Comparison of ENCODE assay signal across 9 mouse cellular contexts in genomic region chr11:104399459-104400216, GRCm38 (mm10).
DNase-seq lines count a peak whose midpoint lies in the region; ATAC-seq and TF ChIP-seq lines count a peak whose summit lies in the region.
"Had no signal": no experiment of that assay in that cellular context is flagged by ENCODE, and none has a peak within 500 bp of the region (broad histone marks: within the 10 kb centered on the region; RNA-seq: fewer than 3 reads in every experiment).

No protein-coding gene starts in this region.

- H3K27ac ChIP-seq in kidney, adult 2 months (ENCODE audit: insufficient read depth, low read depth, low read length) = peak overlapping the region; percentile 50
- H3K27ac ChIP-seq in kidney, embryonic 14.5 days (ENCODE audit: low read depth, low read length) = no peak overlapping the region
- H3K27ac ChIP-seq in brown adipose tissue, adult 24 weeks (replicated peaks; ENCODE audit: low read depth, low read length) = peak overlapping the region; percentile 42
- no peak overlapping the region for H3K27ac ChIP-seq in stomach, postnatal 0 days (replicated peaks)
- H3K27ac ChIP-seq: lung, embryonic 15.5 days had no signal

- DNase-seq in adrenal gland, adult (ENCODE audit: inconsistent age in 2 of 2, low spot score in 1 of 2) = peak; percentile 51 to 90
- DNase-seq in adrenal gland, postnatal 4 days (ENCODE audit: low spot score in 2 of 2) = no peak
- DNase-seq in kidney, adult 2 months = peak; percentile 54
- peak; percentile 48 for DNase-seq in 3T3-L1 (ENCODE audit: low read depth, low spot score)
- DNase-seq in spleen, postnatal 4 days (ENCODE audit: low spot score in 2 of 2) = no peak
- DNase-seq in stomach, postnatal 0 days (ENCODE audit: low spot score) = no peak

- peaks cover 3% of the 10 kb centered on the region; the same call in 1 of the 2 replicates for H3K36me3 ChIP-seq in kidney, adult 2 months (ENCODE audit: control insufficient read depth, insufficient read depth, low read length)
- peaks cover 10% of the 10 kb centered on the region; the same call in 1 of the 2 replicates for H3K36me3 ChIP-seq in kidney, embryonic 14.5 days (ENCODE audit: control insufficient read depth, insufficient read depth, low read length)
- no peaks in the 10 kb centered on the region for H3K36me3 ChIP-seq in stomach, postnatal 0 days (ENCODE audit: control insufficient read depth, insufficient read depth, low read length)

- H3K4me3 ChIP-seq in kidney, adult 2 months (ENCODE audit: insufficient read depth, low read depth, low read length) = no peak overlapping the region
- H3K4me3 ChIP-seq in kidney, embryonic 14.5 days (ENCODE audit: low read length) = no peak overlapping the region
- H3K4me3 ChIP-seq in brown adipose tissue, adult 24 weeks (ENCODE audit: insufficient read depth, low read depth, low read length) = no peak overlapping the region
- no peak overlapping the region for H3K4me3 ChIP-seq in stomach, postnatal 0 days (ENCODE audit: low read depth, low read length)
- H3K4me3 ChIP-seq: lung, embryonic 15.5 days had no signal

- TF ChIP-seq POLR2A in kidney, adult 2 months (IDR thresholded peaks at IDR 0.05; ENCODE audit: low read depth, low read length) = no peak

- WGBS in kidney, adult 2 months = 36% methylated on average over 4 of the region's 4 CpGs
- WGBS in kidney, embryonic 14.5 days = 82% methylated on average over 4 of the region's 4 CpGs
- WGBS in stomach, postnatal 0 days = 62% methylated on average over 4 of the region's 4 CpGs

- TF ChIP-seq EP300 in stomach, postnatal 0 days (optimal IDR thresholded peaks at IDR 0.05) = no peak

- ATAC-seq in kidney, embryonic 14.5 days (ENCODE audit: low FRiP score, low TSS enrichment) = no peak
- no peak for ATAC-seq in stomach, postnatal 0 days (ENCODE audit: low FRiP score, low TSS enrichment)

- peaks cover 13% of the 10 kb centered on the region; the same call in 1 of the 2 replicates for H3K4me1 ChIP-seq in kidney, adult 2 months (ENCODE audit: control insufficient read depth, insufficient read depth, low read length)
- H3K4me1 ChIP-seq in kidney, embryonic 14.5 days (ENCODE audit: control insufficient read depth, insufficient read depth, low read length) = no peaks in the 10 kb centered on the region
- peaks cover 7% of the 10 kb centered on the region for H3K4me1 ChIP-seq in brown adipose tissue, adult 24 weeks (ENCODE audit: control insufficient read depth, insufficient read depth, insufficient read length, low read length)
- H3K4me1 ChIP-seq in stomach, postnatal 0 days (replicated peaks; ENCODE audit: control insufficient read depth, insufficient read depth) = no peaks in the 10 kb centered on the region

- H3K4me2 ChIP-seq in kidney, embryonic 14.5 days (replicated peaks; ENCODE audit: low read depth, low read length) = no peak overlapping the region
- H3K4me2 ChIP-seq in stomach, postnatal 0 days (replicated peaks; ENCODE audit: low read depth) = no peak overlapping the region
- H3K4me2 ChIP-seq: lung, embryonic 15.5 days had no signal

- no peaks in the 10 kb centered on the region for H3K27me3 ChIP-seq in kidney, adult 2 months (replicated peaks; ENCODE audit: control insufficient read depth, insufficient read depth, low read length)
- no peaks in the 10 kb centered on the region for H3K27me3 ChIP-seq in kidney, embryonic 14.5 days (ENCODE audit: control insufficient read depth, insufficient read depth, low read length)
- no peaks in the 10 kb centered on the region for H3K27me3 ChIP-seq in stomach, postnatal 0 days (ENCODE audit: control insufficient read depth, insufficient read depth, low read length)
- H3K27me3 ChIP-seq: lung, embryonic 15.5 days had no signal

- no peak overlapping the region for H3K9ac ChIP-seq in kidney, embryonic 14.5 days (ENCODE audit: low read depth, low read length)
- H3K9ac ChIP-seq in stomach, postnatal 0 days (ENCODE audit: low read length) = no peak overlapping the region
- H3K9ac ChIP-seq: lung, embryonic 15.5 days had no signal

- H3K9me3 ChIP-seq in kidney, embryonic 14.5 days (ENCODE audit: control insufficient read depth, low read length) = no peaks in the 10 kb centered on the region
- H3K9me3 ChIP-seq in stomach, postnatal 0 days (ENCODE audit: control insufficient read depth, low read length) = no peaks in the 10 kb centered on the region
- H3K9me3 ChIP-seq: lung, embryonic 15.5 days had no signal

- no peak for TF ChIP-seq CTCF in kidney, adult 2 months (conservative IDR thresholded peaks at IDR 0.05; ENCODE audit: insufficient read depth, insufficient read length, low read depth, low read length)
- TF ChIP-seq CTCF in stomach, postnatal 0 days (IDR thresholded peaks at IDR 0.05; ENCODE audit: low read depth) = no peak

Comparison
In these comparisons a context has a peak if more than half of its experiments do, and no peak if none do; other contexts are left out.
1. DNase-seq: peak in adrenal gland, adult (2 of 2), kidney, adult 2 months (single experiment) and 3T3-L1 (single experiment); none in adrenal gland, postnatal 4 days (0 of 2), spleen, postnatal 4 days (0 of 2) and stomach, postnatal 0 days (single experiment).
2. H3K27ac ChIP-seq: peak in kidney, adult 2 months (single experiment) and brown adipose tissue, adult 24 weeks (single experiment); none in kidney, embryonic 14.5 days (single experiment) and stomach, postnatal 0 days (single experiment).